Mouse (Mus musculus): ENCODE measurements around the gene Gstm2.

DNA sequence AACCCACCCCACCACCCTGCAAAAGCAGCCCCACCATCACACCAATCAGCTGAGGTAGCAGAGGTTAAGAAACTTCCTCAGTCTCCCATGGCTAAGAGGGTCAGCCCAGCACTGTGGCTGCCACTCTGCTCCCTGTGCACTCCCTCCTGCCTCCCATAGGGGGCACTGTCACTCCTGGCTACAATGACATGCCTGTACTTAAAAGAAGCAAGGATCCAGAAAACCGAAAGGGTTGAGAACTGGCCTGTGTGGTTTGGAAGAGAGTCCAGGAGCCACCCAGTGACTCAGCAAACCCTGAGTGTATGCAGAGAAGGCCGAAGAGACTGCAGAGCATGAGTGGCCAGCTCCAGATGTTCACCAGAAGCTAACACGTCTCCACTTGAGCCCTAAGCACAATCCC lies 46.9 kb downstream of the Gstm2 start:
- TF ChIP-seq ZMIZ1 (IDR thresholded peaks at IDR 0.05; ENCODE audit: low read depth, low read length) (no peak), POLR2A (IDR thresholded peaks at IDR 0.05; ENCODE audit: low read depth, low read length) (no peak), USF2 (conservative IDR thresholded peaks at IDR 0.05; ENCODE audit: low read depth, low read length) (no peak), CTCF (conservative IDR thresholded peaks at IDR 0.05 in 1 of 2, IDR thresholded peaks at IDR 0.05 in 1 of 2; ENCODE audit: low read depth in 2 of 2, low read length in 2 of 2) (peak; percentile 86 to 95), EP300 (IDR thresholded peaks at IDR 0.05; ENCODE audit: low read length) (no peak)
